Mouse (Mus musculus) retina, adult 2 months (tissue): ENCODE data around the gene Tm2d3.

Source experiments
- DNase-seq: peaks from one replicate; pipeline ENCODE4 v3.0.0-alpha.2; 2012; ENCODE audit warnings: low read depth, low spot score

The Tm2d3 gene

GRCm38 (mm10) chr7:65690869-65691268 is at the start of gene Tm2d3:
TSS of gene Tm2d3 (plus strand) at chr7:65691169.
- no peak for DNase-seq

DNA sequence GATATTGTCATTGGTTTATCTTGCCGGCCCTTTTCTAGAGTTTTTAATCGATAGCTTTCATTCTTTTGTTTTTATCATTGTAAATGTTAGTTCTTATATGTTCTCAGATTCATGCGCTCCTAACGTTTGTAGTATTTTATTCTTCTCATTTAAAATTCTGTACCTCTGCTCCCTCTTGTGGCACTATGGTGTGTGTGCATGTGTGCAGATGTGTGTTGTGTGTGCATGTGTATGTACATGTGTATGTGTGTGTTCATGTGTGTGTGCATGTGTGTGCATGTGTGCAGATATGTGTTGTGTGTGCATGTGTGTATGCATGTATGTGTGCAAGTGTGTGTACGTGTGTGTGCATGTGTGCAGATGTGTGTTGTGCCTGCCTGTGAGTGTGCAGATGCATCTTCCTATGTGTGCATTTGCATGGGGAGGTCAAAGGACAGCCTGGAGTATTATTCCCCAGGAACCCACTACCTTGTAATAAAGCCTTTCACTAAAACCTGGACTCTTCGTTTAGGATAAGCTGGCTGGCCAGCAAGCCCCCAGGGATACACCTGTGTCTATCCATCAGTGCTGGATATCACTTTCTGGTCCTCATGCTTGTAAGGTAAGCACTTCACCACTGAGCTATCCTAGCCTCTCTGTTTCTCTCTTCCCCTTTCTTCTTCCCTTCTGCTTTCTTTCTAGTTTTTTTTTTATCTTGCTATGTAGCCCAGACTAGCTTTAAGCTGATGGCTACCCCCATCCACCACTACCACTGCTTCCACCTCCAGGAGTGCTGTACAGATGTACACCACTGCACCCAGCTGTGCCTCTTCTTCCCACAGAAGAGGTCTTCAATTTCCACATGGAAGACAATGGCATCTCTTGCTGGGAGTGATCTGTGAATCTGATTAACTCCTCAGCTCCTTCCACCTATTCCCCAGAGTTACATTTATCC is 48.3 kb upstream of the Tm2d3 start:
- DNase-seq = no peak

DNA sequence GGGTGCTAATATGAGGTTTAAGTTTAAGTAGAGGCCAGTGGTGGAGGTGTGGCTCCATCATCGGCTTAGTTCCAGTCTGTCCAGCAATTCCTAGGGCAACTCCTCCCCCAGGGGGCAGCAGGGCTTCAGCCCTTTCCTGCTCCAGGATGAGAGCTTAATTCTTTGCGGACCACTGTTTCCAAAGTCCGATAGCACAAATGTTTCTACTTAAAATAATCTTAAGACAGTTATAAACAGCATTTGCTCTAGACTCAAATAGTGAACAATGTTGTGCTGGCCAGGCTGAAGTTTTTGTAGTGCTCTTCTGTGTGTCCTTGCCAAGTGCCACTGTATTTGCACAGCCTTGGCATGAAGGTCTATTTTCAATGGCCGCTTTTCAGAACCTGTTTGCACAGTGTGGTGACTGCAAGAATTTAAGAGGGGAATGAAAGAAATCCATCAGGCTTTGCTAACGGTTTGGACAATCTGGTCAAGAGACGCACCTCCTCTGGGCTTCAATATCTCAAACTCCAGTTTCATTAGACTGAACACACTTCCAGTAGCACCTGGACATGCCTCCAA is 47.0 kb upstream of the Tm2d3 start:
- no peak for DNase-seq

DNA sequence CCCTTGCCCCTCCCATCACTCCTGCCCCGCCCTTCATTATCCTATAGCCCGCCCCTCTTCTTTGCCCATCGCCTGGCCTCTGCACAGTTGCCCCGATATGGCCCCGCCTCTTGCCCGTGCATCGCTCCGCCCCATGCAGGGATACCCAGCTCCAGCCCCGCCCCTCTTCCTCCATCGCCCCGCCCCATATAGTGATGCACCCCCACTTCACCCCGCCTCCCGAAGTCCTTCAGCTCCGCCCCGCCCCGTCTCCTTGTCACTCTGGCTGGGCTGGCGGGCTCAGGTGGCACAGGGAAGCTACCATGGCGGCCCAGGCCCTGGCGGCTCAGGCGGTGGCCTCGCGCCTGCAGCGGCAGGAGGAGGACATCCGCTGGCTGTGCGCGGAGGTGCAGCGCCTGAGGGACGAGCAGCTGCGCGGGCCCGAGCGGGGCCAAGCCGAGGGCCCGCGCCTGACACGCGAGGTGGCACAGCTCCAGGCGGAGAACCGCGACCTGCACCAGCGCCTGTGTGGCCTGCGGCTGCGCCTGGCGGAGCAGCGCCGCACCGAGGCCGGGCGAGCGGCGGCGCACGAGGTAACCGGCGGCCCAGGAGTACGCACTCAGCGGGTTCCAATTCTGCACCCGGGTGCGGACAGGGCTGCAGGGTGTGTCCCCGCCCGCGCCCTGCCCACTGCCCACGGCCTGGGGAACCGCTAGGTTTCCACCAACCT is 46.2 kb upstream of the Tm2d3 start, which contains the start of gene Tarsl2:
Gene Tarsl2 (plus strand): TSS at position 256 of the 709 bp plus-strand sequence.
- peak; percentile 93 for DNase-seq

DNA sequence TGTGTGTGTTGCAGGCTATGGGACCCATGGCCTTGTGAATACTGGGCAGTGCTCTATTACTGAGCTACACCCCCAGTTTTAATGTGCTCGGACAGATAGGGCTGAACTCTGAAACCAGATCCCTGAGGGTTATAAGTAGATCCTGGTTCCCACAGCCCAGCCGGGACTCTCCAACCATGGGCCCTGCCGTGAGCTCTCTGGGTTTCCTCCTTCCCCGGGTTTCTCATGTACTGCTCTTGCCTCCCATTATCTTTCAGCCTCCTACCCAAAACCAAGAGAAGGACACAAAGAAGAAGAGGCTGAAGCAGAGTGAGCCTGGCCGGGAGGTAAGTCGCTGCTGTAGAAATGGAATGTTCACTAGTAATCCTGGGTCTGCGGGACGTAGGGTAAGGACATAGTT is 45.0 kb upstream of the Tm2d3 start:
- no peak for DNase-seq

DNA sequence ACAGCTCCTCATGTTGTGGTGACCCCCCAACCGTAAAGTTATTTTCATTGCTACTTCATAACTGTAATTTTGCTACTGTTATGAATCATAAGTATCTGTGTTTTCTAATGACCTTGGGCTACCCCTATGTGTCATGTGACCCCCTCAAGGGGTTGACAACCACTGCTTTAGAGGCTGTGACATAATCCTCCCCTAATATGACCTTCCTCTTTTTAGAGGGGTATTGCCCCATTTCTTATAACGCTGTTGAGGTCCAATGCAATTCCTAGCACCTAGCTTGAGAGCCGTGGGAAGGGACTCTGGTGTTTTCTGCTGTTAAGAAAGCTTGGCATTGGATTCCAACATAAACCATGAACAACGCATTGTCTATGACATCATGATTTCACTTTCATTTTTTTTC is 40.3 kb upstream of the Tm2d3 start:
- DNase-seq = no peak

DNA sequence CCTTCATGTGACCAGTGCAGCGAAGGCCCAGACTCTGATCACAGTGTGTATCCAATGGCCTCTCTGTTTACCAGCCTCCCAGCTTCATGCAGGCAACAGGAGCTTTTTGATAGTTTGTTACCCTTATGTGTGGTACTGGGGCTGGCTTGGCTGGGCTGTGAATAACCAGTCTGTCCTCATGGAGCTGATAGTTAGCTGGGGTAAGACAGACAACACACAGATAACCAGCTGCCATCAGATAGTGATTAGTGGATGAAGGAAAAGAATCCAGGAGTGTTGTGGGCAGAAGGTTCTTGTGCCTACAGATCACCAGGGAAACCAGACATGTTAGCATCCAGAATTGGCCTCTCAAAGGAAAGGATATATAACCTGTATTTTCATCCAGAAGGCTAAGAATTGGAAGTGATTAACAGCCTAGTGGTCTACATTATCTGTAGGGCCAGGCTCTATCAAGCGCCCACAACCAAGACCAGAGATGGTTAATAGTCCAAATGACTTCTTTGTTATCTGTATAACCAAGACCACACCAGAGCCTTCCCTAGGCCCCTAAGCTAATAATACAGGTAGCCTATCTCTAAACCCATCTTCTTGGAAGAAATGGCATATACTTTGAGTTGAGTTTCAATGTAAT is 33.4 kb upstream of the Tm2d3 start:
- DNase-seq = no peak

DNA sequence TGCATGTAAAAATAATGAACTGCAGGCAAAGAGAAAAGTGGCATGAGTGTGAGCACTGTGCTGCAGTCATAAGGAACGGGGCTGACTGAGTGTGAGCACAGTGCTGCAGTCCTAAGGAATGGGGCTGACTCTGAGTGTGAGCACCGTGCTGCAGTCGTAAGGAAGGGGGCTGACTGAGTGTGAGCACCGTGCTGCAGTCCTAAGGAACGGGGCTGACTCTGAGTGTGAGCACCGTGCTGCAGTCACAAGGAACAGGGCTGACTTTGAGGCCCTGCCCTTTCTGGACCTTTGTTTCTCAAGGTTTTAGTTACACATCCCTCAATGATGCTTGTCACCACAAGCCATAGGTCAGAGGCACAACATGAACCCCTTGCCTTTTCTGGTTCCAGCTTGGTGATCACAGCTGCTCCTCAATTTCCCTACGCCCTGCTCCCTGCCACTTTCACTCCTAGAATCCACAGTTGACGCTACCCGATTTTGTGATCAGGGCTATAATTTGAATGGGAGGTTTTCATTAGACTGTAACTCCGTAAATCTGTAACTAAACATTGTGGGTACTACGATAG is 27.7 kb upstream of the Tm2d3 start:
- no peak for DNase-seq

GRCm38 (mm10) chr7:65663886-65664285 is 27.1 kb upstream of the Tm2d3 start:
- DNase-seq = no peak

GRCm38 (mm10) chr7:65667491-65667890 is 23.5 kb upstream of the Tm2d3 start:
- no peak for DNase-seq

DNA sequence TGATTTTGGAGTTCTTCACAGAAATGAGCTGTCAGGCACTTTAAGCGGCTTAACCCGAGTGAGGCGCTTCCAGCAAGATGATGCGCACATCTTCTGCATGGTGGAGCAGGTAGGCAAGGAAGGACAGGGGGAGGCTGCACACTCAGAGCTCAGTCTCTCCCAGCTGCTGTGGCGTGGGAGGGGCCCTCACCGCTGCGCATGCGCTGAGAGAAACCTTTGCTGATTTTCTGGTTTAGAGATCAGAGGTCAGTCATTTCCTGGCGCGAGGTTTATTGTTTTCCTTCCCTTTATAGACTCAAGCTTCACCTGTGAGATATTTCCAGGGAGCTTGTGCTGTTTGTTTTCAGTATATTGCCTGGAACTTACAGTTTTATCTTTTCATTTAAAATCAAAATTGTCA is 12.9 kb upstream of the Tm2d3 start:
- DNase-seq = no peak

DNA sequence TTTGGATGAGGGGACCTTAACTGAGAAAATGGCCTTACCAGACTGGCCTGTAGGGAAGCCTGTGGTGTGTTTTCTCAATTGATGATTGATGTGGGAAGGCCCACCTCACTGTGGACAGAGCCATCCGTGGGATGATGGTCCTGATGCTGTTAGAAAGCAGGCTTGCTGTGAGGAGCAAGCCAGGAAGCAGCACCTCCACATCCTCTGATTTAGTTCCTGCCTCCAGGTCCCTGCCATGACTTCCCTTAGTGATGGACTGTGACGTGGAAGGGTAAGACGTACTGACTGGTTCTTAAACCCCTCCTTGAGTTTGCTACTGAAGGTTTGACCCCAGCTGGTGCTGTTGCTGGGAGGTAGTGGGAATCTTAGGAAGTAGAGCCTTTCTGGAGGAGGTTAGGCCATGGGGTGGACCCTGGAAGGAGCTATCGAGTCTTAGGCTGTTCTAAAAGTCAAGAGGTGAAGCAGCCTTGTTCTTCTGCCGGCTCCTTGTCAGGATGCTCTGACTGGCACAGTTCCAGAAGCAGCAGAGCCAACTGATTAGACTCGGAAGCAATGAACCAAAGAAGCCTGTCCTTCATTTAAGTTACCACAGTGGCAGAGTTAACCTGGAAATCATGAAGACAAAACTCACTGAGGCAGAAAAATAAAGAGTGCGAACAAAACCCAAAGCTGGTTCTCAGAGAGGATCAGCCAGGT is 11.9 kb upstream of the Tm2d3 start:
- DNase-seq = no peak

GRCm38 (mm10) chr7:65681166-65681565 is 9.8 kb upstream of the Tm2d3 start:
- no peak for DNase-seq

DNA sequence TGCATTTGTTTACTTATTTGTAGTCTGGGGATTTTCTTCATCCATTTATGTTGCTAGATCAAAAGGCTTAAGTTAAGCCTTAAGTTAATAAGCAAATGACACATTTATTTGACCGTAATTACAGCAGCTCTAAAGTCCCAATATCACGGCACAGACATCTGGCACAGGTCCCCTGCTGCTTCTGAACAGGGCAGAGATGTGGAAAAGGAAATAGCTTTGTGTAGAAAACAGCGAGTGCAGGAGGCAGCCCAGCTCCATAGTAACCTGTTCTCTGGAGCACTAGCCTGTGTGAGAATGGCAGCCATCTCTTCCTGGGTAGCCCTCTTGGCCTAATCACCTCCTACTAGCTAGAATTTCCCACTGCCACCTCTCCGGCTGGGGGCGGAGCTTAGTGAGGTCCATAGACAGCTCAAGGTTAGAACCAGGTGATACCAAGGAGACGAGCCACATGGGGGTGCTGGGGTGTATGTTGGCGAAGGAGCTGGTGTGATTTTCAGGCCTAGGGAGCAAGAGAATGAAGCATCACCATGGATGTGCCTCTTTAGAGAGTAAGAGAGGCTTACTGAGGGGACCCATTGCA is 6.6 kb upstream of the Tm2d3 start:
- DNase-seq = peak; percentile 13

- DNase-seq = no peak
These were observed 4.3 kb upstream of the Tm2d3 start for GRCm38 (mm10) chr7:65686664-65687063.

DNA sequence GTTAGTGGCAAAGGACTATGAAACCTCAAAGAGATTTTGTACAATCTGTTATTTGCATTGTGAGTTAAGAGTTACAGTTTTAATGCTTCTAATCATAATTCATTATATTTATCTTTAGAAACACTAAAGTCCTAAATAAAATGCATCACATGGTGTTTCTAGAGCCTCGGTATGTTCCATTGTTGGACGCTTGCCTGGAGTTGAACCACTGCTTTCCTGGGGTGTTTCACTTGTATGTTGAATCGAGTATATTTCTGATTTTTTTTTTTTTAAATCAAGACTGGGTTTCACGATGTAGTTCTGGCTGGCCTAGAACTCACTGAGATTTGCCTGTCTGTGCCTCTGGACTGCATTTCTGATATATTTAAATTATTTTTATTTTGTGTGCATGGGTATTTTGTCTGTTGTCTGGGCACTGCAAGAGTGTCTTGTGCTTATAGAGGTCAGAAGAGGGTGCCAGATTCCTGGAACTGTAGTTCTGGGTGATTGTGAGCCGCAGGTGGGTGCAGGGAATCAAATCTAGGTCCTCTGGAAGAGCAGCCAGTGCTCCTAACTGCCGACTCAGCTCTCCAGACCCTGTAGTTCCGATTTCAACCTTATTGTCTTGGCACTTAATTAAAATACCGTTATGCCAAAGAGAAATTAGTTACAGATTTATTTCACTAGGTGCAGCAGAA is 1.1 kb downstream of the Tm2d3 start:
- no peak for DNase-seq

- DNase-seq = no peak
These were observed 1.9 kb downstream of the Tm2d3 start for GRCm38 (mm10) chr7:65692883-65693282.

- DNase-seq = peak; percentile 71
These were observed 2.4 kb downstream of the Tm2d3 start for GRCm38 (mm10) chr7:65693301-65693821.

DNA sequence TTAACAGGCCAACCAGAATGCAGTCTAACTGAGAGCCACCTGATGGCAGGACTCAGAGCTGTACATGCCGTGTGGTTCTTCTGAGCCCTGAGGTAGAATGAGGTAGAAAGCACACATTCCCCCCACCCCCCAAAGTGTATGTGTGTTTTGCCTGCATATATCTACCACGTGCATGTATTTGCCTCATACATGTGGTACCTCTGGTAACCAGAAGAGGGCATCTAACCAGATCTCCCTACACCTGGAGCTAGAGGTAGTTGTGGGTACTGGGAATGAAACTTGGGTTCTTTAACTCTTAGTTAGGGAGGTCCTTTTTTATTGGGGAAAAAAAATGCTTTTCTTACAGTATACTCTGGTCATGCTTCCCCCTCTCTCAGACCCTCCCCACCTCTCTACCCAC is 5.5 kb downstream of the Tm2d3 start:
- DNase-seq = no peak

GRCm38 (mm10) chr7:65702076-65702475 is 11.1 kb downstream of the Tm2d3 start:
- no peak for DNase-seq
